Mouse (Mus musculus): ENCODE results near the gene Arid1b. TPM values are rescaled to one million over a fixed set of nuclear protein-coding genes. Genes with fewer than 3 reads are reported as not detected.

The Arid1b gene
- polyA plus RNA-seq, 1 experiment from 2014 or later: 20.5 TPM

DNA sequence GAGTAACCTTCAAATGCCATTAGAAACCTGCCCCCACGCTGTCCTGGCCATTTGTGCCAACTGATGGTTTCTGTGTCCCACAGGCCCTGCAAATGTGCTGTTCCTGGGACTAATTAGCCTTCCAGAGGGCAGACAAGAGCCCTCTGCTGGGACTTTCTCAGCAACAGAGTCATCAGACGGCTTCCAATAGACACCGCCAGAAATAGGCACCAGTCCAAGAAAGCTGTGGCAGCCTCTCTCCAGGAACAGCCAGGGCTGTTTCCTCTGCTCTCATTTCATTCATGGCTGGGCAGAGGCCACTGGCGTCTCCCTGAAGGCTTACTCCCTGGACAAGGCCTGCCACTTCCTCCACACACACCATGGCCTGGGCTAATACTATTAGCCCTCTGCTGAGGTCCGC, 358.8 kb downstream of the Arid1b start:
- DNase-seq (ENCODE audit: low spot score) (peak; percentile 75), ATAC-seq (ENCODE audit: low FRiP score) (peak; percentile 53; the same call in 1 of the 2 replicates)
- Histone ChIP-seq H3K36me3 (replicated peaks; ENCODE audit: control insufficient read depth, insufficient read depth) (no peaks in the 10 kb centered on the region), H3K9ac (no peak overlapping the region), H3K4me1 (replicated peaks; ENCODE audit: control insufficient read depth, insufficient read depth, low read length) (no peaks in the 10 kb centered on the region), H3K27me3 (ENCODE audit: control insufficient read depth, insufficient read depth, low read length) (no peaks in the 10 kb centered on the region), H3K27ac (no peak overlapping the region), H3K4me2 (replicated peaks) (no peak overlapping the region), H3K4me3 (replicated peaks; ENCODE audit: low read length) (no peak overlapping the region), H3K9me3 (ENCODE audit: control insufficient read depth, low read length) (no peaks in the 10 kb centered on the region)
- whole genome bisulfite sequencing: 46% methylated on average over 5 of the region's 5 CpGs

DNA sequence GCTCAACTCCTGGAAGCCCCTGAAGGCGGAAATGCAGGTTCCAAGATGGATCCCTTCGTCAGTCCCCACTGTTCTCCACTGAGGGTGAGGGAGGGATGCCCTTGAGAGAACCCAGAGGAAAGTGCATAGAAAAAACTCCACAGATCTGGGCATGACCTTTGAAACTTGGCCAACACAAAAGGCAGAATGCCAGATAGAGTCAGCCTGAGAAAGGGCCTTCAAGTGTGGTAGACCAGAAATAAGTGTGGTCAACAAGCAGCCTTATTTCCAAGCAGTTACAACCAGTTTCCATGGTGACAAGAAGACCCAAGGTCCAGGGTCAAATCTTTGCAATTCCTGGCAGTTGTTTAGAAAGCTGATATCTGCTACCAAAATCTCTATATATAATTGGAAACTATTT, 366.6 kb downstream of the Arid1b start:
- Histone ChIP-seq H3K4me3 (replicated peaks; ENCODE audit: low read length) (no peak overlapping the region), H3K9me3 (ENCODE audit: control insufficient read depth, low read length) (no peaks in the 10 kb centered on the region), H3K27ac (no peak overlapping the region), H3K27me3 (ENCODE audit: control insufficient read depth, insufficient read depth, low read length) (no peaks in the 10 kb centered on the region), H3K36me3 (replicated peaks; ENCODE audit: control insufficient read depth, insufficient read depth) (no peaks in the 10 kb centered on the region), H3K9ac (no peak overlapping the region), H3K4me1 (replicated peaks; ENCODE audit: control insufficient read depth, insufficient read depth, low read length) (0 out of 2 replicates have a peak, but pooled peaks cover 3% of the 10 kb centered on the region), H3K4me2 (replicated peaks) (no peak overlapping the region)
- DNase-seq (ENCODE audit: low spot score): no peak
- no peak for ATAC-seq (ENCODE audit: low FRiP score)
- WGBS: 55% methylated on average over 2 of the region's 2 CpGs

DNA sequence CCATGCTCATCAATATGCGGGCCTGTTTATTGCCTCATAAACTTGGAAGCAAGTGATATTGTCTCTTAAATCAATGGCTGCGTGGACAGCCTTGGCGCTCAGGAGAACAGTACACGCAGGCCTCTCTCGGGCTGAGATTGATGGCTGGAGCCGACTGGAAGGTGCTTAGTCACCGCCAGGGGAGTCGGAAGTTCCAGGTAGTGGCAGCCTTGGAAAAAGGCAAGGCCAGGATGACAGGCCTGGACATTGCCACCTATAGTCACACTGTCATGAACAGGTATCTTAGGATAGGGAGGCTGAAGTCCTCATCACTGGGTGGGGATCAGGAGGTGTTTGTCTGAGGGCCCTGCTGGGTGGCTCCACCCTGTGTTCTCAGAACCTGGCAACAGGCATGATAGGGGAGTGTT, 371.9 kb downstream of the Arid1b start:
- 0 out of 2 replicates have a peak, but pooled peaks cover 3% of the 10 kb centered on the region for H3K4me1 ChIP-seq (replicated peaks; ENCODE audit: control insufficient read depth, insufficient read depth, low read length)
- no peak overlapping the region for H3K9ac ChIP-seq
- H3K27me3 ChIP-seq (ENCODE audit: control insufficient read depth, insufficient read depth, low read length): no peaks in the 10 kb centered on the region
- H3K4me3 ChIP-seq (replicated peaks; ENCODE audit: low read length): no peak overlapping the region
- WGBS: 54% methylated on average over 8 of the region's 8 CpGs
- H3K4me2 ChIP-seq (replicated peaks): no peak overlapping the region
- no peaks in the 10 kb centered on the region for H3K9me3 ChIP-seq (ENCODE audit: control insufficient read depth, low read length)
- ATAC-seq (ENCODE audit: low FRiP score) (peak; percentile 34; the same call in 1 of the 2 replicates), DNase-seq (ENCODE audit: low spot score) (no peak)
- no peaks in the 10 kb centered on the region for H3K36me3 ChIP-seq (replicated peaks; ENCODE audit: control insufficient read depth, insufficient read depth)
- no peak overlapping the region for H3K27ac ChIP-seq

DNA sequence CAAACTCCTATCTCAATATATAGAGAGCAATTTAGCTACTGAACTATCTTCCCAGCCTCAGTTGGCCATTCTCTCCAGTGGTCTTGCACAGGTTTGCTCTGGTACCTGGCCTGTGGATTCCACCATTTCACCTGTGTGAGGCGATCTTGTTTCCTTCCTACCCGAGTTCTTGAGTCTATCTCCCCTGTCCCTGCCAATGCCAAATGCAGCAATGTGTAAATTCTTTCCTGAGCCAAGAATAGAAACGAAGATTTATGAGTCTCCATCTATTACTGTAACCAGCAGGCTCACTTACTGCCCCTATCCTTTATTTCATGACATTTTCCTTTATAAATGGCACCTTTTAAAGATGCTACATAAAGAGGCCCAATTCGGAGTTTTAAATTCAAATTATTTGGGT, 376.9 kb downstream of the Arid1b start:
- DNase-seq (ENCODE audit: low spot score): no peak
- H3K9me3 ChIP-seq (ENCODE audit: control insufficient read depth, low read length): no peaks in the 10 kb centered on the region
- no peaks in the 10 kb centered on the region for H3K27me3 ChIP-seq (ENCODE audit: control insufficient read depth, insufficient read depth, low read length)
- no peak overlapping the region for H3K27ac ChIP-seq
- H3K36me3 ChIP-seq (replicated peaks; ENCODE audit: control insufficient read depth, insufficient read depth): no peaks in the 10 kb centered on the region
- no peak overlapping the region for H3K4me3 ChIP-seq (replicated peaks; ENCODE audit: low read length)
- no peak overlapping the region for H3K9ac ChIP-seq
- no peak for ATAC-seq (ENCODE audit: low FRiP score)
- no peaks in the 10 kb centered on the region for H3K4me1 ChIP-seq (replicated peaks; ENCODE audit: control insufficient read depth, insufficient read depth, low read length)
- H3K4me2 ChIP-seq (replicated peaks): no peak overlapping the region
- 67% methylated on average over 4 of the region's 4 CpGs for WGBS

DNA sequence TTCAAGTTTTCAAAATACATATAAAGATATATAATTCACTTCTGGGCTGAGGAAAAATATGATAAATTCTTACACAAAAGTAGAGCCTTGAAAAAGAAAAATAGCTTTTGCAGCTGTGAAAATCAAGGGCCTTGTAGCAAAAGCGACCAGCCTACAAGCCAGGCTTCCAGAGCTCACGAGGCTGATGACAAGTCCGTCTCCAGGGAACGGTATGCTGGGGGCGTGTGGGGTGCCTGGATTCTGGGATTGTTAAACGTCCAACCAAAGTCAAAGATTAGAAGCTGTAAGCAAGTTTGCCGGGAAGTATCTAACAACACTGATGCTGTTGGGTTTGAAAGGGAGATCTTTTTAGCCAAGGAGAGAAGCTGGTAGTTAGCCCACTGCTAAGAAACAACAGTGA, 377.4 kb downstream of the Arid1b start:
- 60% methylated on average over 7 of the region's 7 CpGs for WGBS
- Histone ChIP-seq H3K36me3 (replicated peaks; ENCODE audit: control insufficient read depth, insufficient read depth) (no peaks in the 10 kb centered on the region), H3K4me3 (replicated peaks; ENCODE audit: low read length) (no peak overlapping the region), H3K4me1 (replicated peaks; ENCODE audit: control insufficient read depth, insufficient read depth, low read length) (no peaks in the 10 kb centered on the region), H3K27me3 (ENCODE audit: control insufficient read depth, insufficient read depth, low read length) (no peaks in the 10 kb centered on the region), H3K9ac (no peak overlapping the region), H3K4me2 (replicated peaks) (no peak overlapping the region), H3K27ac (no peak overlapping the region), H3K9me3 (ENCODE audit: control insufficient read depth, low read length) (no peaks in the 10 kb centered on the region)
- DNase-seq (ENCODE audit: low spot score) (no peak), ATAC-seq (ENCODE audit: low FRiP score) (no peak)

DNA sequence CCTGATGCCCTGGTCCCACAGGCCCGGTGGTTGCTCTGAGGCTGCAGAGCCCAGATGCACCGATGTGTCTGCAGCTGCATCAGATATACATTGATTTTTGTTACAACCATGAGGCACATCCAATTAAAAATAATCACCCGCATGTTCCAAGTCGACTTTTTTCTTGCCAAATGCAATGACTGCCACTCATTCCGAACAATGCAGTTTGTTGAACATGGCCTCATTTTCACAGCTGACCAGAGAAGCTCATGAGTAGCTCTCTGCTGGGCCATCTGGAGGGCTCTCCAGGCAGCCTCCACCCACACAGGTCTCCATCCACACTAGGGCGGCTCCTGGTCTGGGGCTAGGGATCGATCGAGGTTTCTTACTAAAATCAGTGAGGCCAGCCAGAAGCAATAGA, 378.8 kb downstream of the Arid1b start:
- no peak overlapping the region for H3K4me3 ChIP-seq (replicated peaks; ENCODE audit: low read length)
- H3K27me3 ChIP-seq (ENCODE audit: control insufficient read depth, insufficient read depth, low read length): no peaks in the 10 kb centered on the region
- H3K4me1 ChIP-seq (replicated peaks; ENCODE audit: control insufficient read depth, insufficient read depth, low read length): peaks cover 11% of the 10 kb centered on the region
- DNase-seq (ENCODE audit: low spot score) (no peak), ATAC-seq (ENCODE audit: low FRiP score) (no peak)
- H3K9ac ChIP-seq: no peak overlapping the region
- no peak overlapping the region for H3K4me2 ChIP-seq (replicated peaks)
- no peaks in the 10 kb centered on the region for H3K9me3 ChIP-seq (ENCODE audit: control insufficient read depth, low read length)
- WGBS: 66% methylated on average over 8 of the region's 8 CpGs
- no peaks in the 10 kb centered on the region for H3K36me3 ChIP-seq (replicated peaks; ENCODE audit: control insufficient read depth, insufficient read depth)
- no peak overlapping the region for H3K27ac ChIP-seq

DNA sequence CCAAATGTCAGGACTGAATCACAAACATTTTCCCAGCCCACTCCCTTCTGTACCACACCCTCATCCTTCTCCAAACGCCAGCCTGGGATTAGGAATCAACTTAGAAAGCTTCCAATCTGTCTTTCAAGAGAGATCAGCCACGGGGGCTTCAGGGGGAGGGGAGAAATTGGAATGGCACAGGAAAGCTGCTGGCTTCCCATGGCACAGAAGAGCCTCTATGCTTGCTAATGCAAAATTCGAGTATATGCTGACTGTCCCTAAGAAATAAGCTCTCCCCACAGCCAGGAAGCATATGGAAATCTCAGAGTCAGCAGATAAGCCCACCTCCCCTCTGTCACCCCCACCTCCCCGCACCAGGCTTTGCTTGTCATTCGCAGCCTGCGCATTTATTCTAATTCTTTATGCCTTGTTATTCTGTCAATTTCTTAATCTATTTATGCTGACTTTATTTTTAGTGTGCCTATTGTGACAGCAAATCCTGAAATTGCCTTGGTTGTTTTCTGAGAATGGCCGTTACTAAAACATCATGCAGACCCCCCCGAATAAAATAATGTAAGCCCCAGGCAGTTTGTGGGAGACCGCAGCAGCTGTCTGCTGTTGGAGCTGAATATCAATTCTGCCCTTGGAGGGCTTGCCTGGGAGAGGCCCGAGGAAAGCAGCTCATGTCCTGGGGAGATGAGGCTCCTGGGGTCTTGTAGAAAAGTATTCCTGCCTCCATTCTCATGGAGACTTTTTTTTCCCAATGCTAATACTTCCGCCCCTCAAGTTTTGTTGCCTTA, 383.2 kb downstream of the Arid1b start:
- DNase-seq (ENCODE audit: low spot score) (no peak), ATAC-seq (ENCODE audit: low FRiP score) (no peak; the same call in 1 of the 2 replicates)
- H3K9me3 ChIP-seq (ENCODE audit: control insufficient read depth, low read length): no peaks in the 10 kb centered on the region
- no peak overlapping the region for H3K9ac ChIP-seq
- WGBS: 18% methylated on average over 11 of the region's 11 CpGs
- peaks cover 11% of the 10 kb centered on the region for H3K4me1 ChIP-seq (replicated peaks; ENCODE audit: control insufficient read depth, insufficient read depth, low read length)
- H3K27ac ChIP-seq: peak overlapping the region; percentile 68
- no peak overlapping the region for H3K4me3 ChIP-seq (replicated peaks; ENCODE audit: low read length)
- no peaks in the 10 kb centered on the region for H3K27me3 ChIP-seq (ENCODE audit: control insufficient read depth, insufficient read depth, low read length)
- no peaks in the 10 kb centered on the region for H3K36me3 ChIP-seq (replicated peaks; ENCODE audit: control insufficient read depth, insufficient read depth)
- peak overlapping the region; percentile 24 for H3K4me2 ChIP-seq (replicated peaks)

DNA sequence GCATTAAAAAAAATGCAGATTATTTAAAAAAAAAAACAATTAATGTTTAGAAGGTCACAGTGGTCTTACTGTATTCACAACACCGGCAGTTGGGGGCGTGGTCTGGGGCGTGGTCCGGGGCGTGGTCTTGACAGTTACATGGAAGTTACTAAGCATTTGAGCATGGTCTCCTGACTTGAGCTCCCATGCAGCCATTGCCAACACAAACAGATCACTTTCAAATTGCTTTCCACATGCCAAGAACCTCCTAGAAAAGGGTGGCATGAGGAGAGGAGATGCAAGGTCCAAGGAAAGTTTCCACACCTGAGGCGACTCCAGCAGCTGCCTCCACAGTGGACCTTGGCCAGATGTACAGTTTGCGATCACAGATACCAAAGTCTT, 383.8 kb downstream of the Arid1b start:
- H3K27me3 ChIP-seq (ENCODE audit: control insufficient read depth, insufficient read depth, low read length): no peaks in the 10 kb centered on the region
- no peak for ATAC-seq (ENCODE audit: low FRiP score)
- no peak overlapping the region for H3K9ac ChIP-seq
- whole genome bisulfite sequencing: 32% methylated on average over 7 of the region's 7 CpGs
- no peaks in the 10 kb centered on the region for H3K9me3 ChIP-seq (ENCODE audit: control insufficient read depth, low read length)
- peaks cover 11% of the 10 kb centered on the region for H3K4me1 ChIP-seq (replicated peaks; ENCODE audit: control insufficient read depth, insufficient read depth, low read length)
- peak overlapping the region; percentile 24; the same call in 1 of the 2 replicates for H3K4me2 ChIP-seq (replicated peaks)
- H3K4me3 ChIP-seq (replicated peaks; ENCODE audit: low read length): no peak overlapping the region
- H3K27ac ChIP-seq: 0 out of 2 replicates have a peak overlapping the region, but pooled peaks have one; percentile 68
- no peak for DNase-seq (ENCODE audit: low spot score)
- no peaks in the 10 kb centered on the region for H3K36me3 ChIP-seq (replicated peaks; ENCODE audit: control insufficient read depth, insufficient read depth)

DNA sequence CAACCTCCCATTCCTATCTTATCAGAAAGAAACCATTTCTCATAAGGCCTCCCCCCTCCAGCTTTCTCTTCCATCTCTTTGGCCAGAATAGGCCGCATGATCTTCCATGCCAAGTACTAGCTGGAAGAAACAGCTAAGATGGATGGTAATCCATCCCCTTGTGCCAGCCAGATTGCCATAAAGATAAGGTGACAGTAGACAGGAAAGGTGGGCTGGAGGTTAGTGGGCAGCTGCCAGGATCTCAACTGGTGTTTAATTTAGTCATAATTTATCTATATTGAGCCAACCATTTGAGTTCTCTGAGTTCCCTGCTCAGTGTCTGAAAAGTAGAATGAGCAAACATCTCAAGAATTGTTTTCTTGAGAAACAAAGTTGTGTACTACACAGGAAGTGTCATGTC, 391.6 kb downstream of the Arid1b start:
- Histone ChIP-seq H3K9me3 (ENCODE audit: control insufficient read depth, low read length) (no peaks in the 10 kb centered on the region), H3K36me3 (replicated peaks; ENCODE audit: control insufficient read depth, insufficient read depth) (no peaks in the 10 kb centered on the region), H3K9ac (no peak overlapping the region), H3K4me3 (replicated peaks; ENCODE audit: low read length) (no peak overlapping the region), H3K4me1 (replicated peaks; ENCODE audit: control insufficient read depth, insufficient read depth, low read length) (peaks cover 11% of the 10 kb centered on the region; the same call in 1 of the 2 replicates), H3K27me3 (ENCODE audit: control insufficient read depth, insufficient read depth, low read length) (no peaks in the 10 kb centered on the region), H3K4me2 (replicated peaks) (no peak overlapping the region), H3K27ac (no peak overlapping the region)
- no peak for ATAC-seq (ENCODE audit: low FRiP score)
- no peak for DNase-seq (ENCODE audit: low spot score)
- WGBS: 94% methylated on average over 1 of the region's 1 CpGs

Data from hindbrain, embryonic 14.5 days (tissue).